Mouse (Mus musculus): ENCODE results near the gene Ddx1.

- no peak for TF ChIP-seq CTCF (conservative IDR thresholded peaks at IDR 0.05 in 1 of 2, IDR thresholded peaks at IDR 0.05 in 1 of 2; ENCODE audit: low read depth in 2 of 2, low read length in 2 of 2)
- TF ChIP-seq EP300 (IDR thresholded peaks at IDR 0.05; ENCODE audit: low read length) = no peak
- TF ChIP-seq SIN3A (IDR thresholded peaks at IDR 0.05; ENCODE audit: low read length) = no peak
These were observed 68.7 kb downstream of the Ddx1 start for GRCm38 (mm10) chr12:13180332-13180714.

Data from CH12.LX (cell line).